Mouse (Mus musculus) colon, adult 2 months (tissue): ENCODE data around the gene Tuba3a. TPM values are rescaled to one million over a fixed set of nuclear protein-coding genes. Genes with fewer than 3 reads are reported as not detected.

ENCODE experiments used
- polyA plus RNA-seq: library from polyadenylated mRNA; depleted of rRNA; stranded (reverse); fragments of >200 nt; gene quantifications from 2 replicates; pipeline ENCODE4 v1.2.3, GENCODE M21; 2012; rRNA removed

The Tuba3a gene
- 0.14 TPM in 1 of 2 replicates, not detected in the other for polyA plus RNA-seq

GRCm38 (mm10) chr6:125285890-125286289, at the start of gene Tuba3a:
Gene Tuba3a (minus strand): TSS chr6:125286042.

GRCm38 (mm10) chr6:125320323-125320722, 34.5 kb upstream of the Tuba3a start, which contains the start of gene Scnn1a:
Gene Scnn1a (plus strand): TSS chr6:125320659.

GRCm38 (mm10) chr6:125313546-125314230, 27.8 kb upstream of the Tuba3a start, which contains the start of gene Ltbr:
Gene Ltbr (minus strand): TSS chr6:125313885.

GRCm38 (mm10) chr6:125236782-125237181, 49.1 kb downstream of the Tuba3a start, which contains the start of gene Cd27:
Gene Cd27 (minus strand): TSS chr6:125237010.

DNA sequence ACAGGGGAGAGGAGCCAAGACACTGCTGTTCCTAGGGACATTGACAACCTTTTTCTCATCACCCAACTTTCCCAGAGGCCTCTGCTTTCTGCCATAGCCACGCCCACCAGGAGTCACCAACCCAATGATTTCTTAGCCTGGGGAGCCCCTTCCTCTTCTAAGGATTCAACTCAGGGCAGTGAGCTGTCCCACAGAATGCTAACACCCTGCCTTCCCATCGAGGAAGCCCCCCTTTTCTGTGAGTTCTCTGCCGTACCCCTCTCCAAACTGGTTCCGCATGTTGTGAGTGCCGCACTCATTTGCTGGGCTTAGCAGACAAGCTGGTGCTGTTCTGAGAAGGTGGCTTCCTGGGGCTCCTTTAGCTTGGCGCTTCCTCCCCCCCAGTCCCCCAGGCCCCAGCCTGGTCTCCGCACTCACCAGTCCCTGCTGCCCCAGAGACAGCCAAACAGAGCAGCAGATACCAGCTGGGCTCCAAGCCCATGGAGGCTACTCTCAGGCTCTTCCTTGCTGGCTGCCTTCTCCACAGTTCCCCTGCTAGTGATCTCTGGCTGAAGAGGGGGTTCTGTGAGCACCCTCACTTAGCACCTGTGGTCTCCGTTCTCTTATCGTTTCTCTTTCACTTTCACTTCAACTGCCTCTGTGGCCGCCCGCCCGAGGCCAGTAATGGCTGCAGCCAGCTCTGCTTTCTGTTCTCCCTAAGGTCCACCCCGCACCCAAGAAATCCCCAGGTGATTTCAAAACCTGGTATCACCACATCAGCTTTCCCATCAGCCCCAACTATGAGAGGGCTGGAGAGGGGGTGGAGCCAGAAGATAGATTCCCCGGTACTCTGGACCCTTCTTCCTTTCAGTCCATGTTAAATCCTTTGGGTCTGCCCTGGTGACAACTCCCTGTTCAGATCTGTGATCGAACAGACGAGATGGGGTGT, 54.5 kb downstream of the Tuba3a start, which contains the start of gene Tapbpl:
Gene Tapbpl, minus strand, starts transcription at position 744 of the 928 bp plus-strand sequence.

Other genes with a start within 250 kb of the Tuba3a start
- 37.5 and 37.7 TPM in 2 replicates for gene Ing4, start 246.3 kb downstream of the Tuba3a start, polyA plus RNA-seq
- gene Acrbp, start 236.4 kb downstream of the Tuba3a start, polyA plus RNA-seq: 17.7 and 24.1 TPM in 2 replicates
- gene Lpar5, start 218.1 kb downstream of the Tuba3a start, polyA plus RNA-seq: 71.9 and 87.7 TPM in 2 replicates
- gene Chd4, start 190.1 kb downstream of the Tuba3a start, polyA plus RNA-seq: 88.5 and 103 TPM in 2 replicates
- 10.6 and 15.0 TPM in 2 replicates for gene Nop2, start 154.1 kb downstream of the Tuba3a start, polyA plus RNA-seq
- gene Iffo1, start 140.8 kb downstream of the Tuba3a start, polyA plus RNA-seq: 13.1 and 18.1 TPM in 2 replicates
- gene Gapdh, start 119.6 kb downstream of the Tuba3a start, polyA plus RNA-seq: 3,801 and 3,939 TPM in 2 replicates
- gene Ncapd2, start 94.3 kb downstream of the Tuba3a start, polyA plus RNA-seq: 55.4 and 66.7 TPM in 2 replicates
- gene Mrpl51, start 94.2 kb downstream of the Tuba3a start, polyA plus RNA-seq: 61.8 and 98.5 TPM in 2 replicates
- gene Vamp1, start 70.5 kb downstream of the Tuba3a start, polyA plus RNA-seq: 13.8 and 17.6 TPM in 2 replicates
- 25.7 and 34.2 TPM in 2 replicates for gene Tapbpl, start 54.2 kb downstream of the Tuba3a start, polyA plus RNA-seq
- 1.7 and 2.4 TPM in 2 replicates for gene Cd27, start 49.0 kb downstream of the Tuba3a start, polyA plus RNA-seq
- 159 and 160 TPM in 2 replicates for gene Ltbr, start 27.8 kb upstream of the Tuba3a start, polyA plus RNA-seq
- 112 and 130 TPM in 2 replicates for gene Scnn1a, start 34.6 kb upstream of the Tuba3a start, polyA plus RNA-seq
- 99.3 and 119 TPM in 2 replicates for gene Tnfrsf1a, start 63.3 kb upstream of the Tuba3a start, polyA plus RNA-seq
- 17.0 and 18.3 TPM in 2 replicates for gene Plekhg6, start 94.8 kb upstream of the Tuba3a start, polyA plus RNA-seq
- 342 and 371 TPM in 2 replicates for gene Cd9, start 208.7 kb upstream of the Tuba3a start, polyA plus RNA-seq